23 mouse cellular contexts compared by ENCODE assay signal in the genomic region with DNA sequence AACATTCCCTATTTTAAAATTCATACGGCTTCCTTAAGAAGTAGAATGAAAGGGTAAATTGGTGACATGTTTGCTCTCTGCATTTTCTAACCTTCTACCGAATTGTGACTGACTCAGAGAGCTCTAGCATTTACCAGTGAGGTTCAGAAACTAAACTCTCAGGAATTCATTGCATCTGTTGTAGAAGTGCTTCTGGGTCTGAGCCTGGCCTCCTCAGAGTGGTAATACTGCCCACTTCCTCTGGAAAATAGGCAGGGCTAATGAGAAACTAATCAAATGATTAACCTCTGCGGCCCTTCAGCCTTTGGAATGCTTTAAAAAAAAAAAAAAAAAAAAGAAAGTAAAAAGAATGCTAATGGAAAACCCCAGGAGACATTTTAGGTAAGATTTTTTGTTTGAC.
"Had no signal": no experiment of that assay in that cellular context is flagged by ENCODE, and none has a peak within 500 bp of the region (broad histone marks: within the 10 kb centered on the region; RNA-seq: fewer than 3 reads in every experiment).

No protein-coding gene starts in this region.

- H3K4me3 ChIP-seq: gastrocnemius, adult 2 months; heart, embryonic 10.5 days; heart, embryonic 12.5 days; hindbrain, embryonic 10.5 days; hindbrain, embryonic 12.5 days; intestine, embryonic 15.5 days; layer of hippocampus, adult 2 months; left cerebral cortex, adult 2 months; limb, embryonic 10.5 days; limb, embryonic 12.5 days; liver, embryonic 13.5 days; liver, embryonic 15.5 days had no signal

- DNase-seq: gastrocnemius, adult 2 months; gastrocnemius, postnatal 10 days; gastrocnemius, postnatal 25 days; heart, adult 18-20 months; heart, postnatal 10 days; heart, postnatal 4 days; liver; liver, embryonic 13.5 days had no signal

- H3K27me3 ChIP-seq: heart, embryonic 12.5 days; hindbrain, embryonic 12.5 days; intestine, embryonic 15.5 days; limb, embryonic 12.5 days; liver, embryonic 13.5 days; liver, embryonic 15.5 days had no signal

- H3K4me1 ChIP-seq: heart, embryonic 10.5 days; heart, embryonic 12.5 days; hindbrain, embryonic 10.5 days; hindbrain, embryonic 12.5 days; intestine, embryonic 15.5 days; liver, embryonic 13.5 days; liver, embryonic 15.5 days had no signal

- H3K4me2 ChIP-seq: heart, embryonic 12.5 days; hindbrain, embryonic 12.5 days; hindbrain, embryonic 14.5 days; intestine, embryonic 15.5 days; limb, embryonic 12.5 days; liver, embryonic 11.5 days; liver, embryonic 13.5 days; liver, embryonic 15.5 days had no signal

- H3K9me3 ChIP-seq: heart, embryonic 10.5 days; heart, embryonic 12.5 days; hindbrain, embryonic 10.5 days; hindbrain, embryonic 12.5 days; intestine, embryonic 15.5 days; limb, embryonic 10.5 days; limb, embryonic 12.5 days; liver, embryonic 13.5 days; liver, embryonic 15.5 days had no signal

- H3K27ac ChIP-seq: gastrocnemius, adult 2 months; heart, embryonic 10.5 days; hindbrain, embryonic 10.5 days; hindbrain, embryonic 12.5 days; hindbrain, embryonic 14.5 days; intestine, embryonic 15.5 days; layer of hippocampus, adult 2 months; left cerebral cortex, adult 2 months; liver, embryonic 13.5 days; liver, embryonic 15.5 days had no signal

- ATAC-seq: hindbrain, embryonic 16.5 days; inflammation-experienced regulatory T-cells, adult 6 months; intestine, embryonic 15.5 days; intestine, postnatal 0 days had no signal

- H3K9ac ChIP-seq: heart, embryonic 12.5 days; hindbrain, embryonic 12.5 days; hindbrain, embryonic 14.5 days; intestine, embryonic 15.5 days; liver, embryonic 13.5 days; liver, embryonic 15.5 days had no signal
